Mouse (Mus musculus) adrenal gland, postnatal 25 days (tissue): ENCODE data around the gene Dazap1. TPM values are rescaled to one million over a fixed set of nuclear protein-coding genes. Genes with fewer than 3 reads are reported as not detected.
A peak's percentile ranks its signal among the peaks of the same experiment; 100 is the strongest.

Experiments used
- DNase-seq: peaks from one replicate; pipeline ENCODE4 v3.0.0; 2021; ENCODE audit warnings: mixed read lengths
- total RNA-seq: library from RNA; stranded (reverse); gene quantifications from 2 replicates; pipeline ENCODE4 v1.2.3, GENCODE M21; 2021

The Dazap1 gene
- total RNA-seq, 1 experiment from 2014 or later, result 117 TPM

DNA sequence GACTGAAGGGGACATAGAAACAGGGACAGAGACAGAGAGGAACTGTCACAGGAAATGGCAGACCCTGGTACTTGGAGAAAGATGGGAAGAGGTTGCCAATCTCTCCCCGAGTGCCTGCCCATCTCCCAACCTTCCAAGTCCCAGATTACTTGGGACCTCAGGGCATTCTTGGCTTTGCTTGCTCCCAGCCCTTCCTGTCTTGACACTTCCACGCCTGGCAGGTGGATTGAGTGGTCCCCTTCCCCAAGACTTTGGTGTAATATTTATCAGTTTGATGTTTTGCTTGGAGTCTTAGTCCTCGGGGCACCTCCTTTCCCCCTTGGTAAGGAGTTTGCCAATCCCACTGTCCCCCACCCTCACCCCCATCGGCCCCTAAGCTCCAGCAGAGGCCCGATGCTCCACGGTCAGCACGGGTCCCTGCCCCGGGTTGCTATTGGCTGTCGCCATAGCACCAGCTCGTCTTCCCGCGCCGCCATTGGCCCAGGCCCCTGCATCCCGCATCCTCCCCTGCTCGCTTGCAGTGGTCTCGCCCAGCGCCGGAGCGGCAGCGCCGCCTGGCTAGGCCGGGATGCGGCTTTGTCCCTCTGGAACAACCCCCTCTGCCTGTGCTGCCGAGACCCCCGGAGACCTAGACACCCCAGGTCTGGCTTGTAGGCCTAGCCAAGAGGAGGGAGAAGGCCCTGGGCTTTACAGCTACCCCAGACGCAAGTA, 37.4 kb downstream of the Dazap1 start:
- DNase-seq, result peak; percentile 66

- DNase-seq, result no peak
Observed at GRCm38 (mm10) chr10:80299301-80299700, 38.0 kb downstream of the Dazap1 start.

- no peak for DNase-seq
Observed at GRCm38 (mm10) chr10:80299824-80300223, 38.5 kb downstream of the Dazap1 start.

GRCm38 (mm10) chr10:80300672-80301181, 39.4 kb downstream of the Dazap1 start:
- no peak for DNase-seq

DNA sequence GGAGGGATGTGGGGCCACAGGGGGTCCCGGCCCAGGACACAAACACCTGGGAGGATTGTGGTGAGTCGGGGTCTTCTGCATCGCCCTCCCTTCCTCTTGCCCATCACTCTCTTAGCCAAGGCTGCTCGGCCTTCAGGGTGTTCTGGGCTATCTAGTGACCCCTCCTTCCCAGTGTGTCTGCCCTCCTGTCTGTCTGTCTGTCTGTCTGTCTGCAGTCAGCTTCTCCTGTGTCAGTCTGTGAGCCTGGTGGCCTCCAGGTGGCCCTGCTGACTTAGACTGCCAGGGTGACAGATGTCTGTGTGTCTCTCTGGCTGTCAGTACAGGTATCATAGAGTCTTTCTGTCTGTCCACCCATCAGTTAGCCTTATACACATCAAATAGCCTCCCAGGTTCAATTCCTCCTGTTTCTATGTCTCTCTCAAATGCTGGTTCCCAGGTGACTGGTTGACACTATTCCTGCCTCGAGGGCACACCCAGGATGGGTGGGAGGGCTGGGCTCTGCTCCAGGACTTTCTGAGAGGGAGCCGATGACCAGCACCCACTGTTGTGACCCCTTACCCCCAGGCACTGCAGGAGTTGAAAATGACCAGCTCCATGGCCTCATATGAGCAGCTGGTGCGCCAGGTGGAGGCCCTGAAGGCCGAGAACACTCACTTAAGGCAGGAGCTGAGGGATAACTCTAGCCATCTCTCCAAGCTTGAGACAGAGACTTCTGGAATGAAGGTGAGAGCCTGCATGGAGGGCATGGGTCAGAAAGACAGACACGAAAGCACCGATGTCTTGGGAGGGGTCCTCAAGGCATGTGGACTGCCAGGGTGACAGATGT, 40.2 kb downstream of the Dazap1 start:
- DNase-seq, result no peak

DNA sequence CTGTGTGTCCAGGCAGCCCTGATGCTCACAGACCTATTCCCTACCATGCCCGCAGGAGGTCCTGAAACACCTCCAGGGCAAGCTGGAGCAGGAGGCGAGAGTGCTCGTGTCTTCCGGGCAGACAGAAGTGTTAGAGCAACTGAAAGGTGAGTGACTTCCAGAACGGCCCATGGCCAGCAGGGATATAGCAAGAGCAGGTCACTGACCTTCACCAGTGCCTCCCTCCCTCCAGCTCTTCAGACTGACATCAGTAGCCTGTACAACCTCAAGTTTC, 40.7 kb downstream of the Dazap1 start:
- DNase-seq, result no peak

- peak; percentile 63 for DNase-seq
Observed at GRCm38 (mm10) chr10:80302471-80302881, 41.2 kb downstream of the Dazap1 start.

DNA sequence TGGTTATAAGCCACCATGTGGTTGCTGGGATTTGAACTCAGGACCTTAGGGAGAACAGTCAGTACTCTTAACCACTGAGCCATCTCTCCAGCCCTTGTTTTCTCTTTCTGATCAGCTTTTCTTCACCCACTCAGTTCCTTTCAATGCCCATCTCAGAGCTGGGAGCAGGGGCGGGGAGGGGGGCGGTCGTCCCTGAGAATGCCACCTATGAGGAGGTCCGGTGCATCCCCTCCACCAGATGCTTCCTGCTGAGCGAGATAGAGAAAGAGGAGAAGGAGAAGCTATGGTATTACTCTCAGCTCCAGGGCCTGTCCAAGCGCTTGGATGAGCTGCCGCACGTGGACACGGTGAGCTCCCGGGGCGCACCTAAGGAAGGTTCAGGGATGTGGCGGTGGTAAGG, 43.2 kb downstream of the Dazap1 start:
- no peak for DNase-seq

DNA sequence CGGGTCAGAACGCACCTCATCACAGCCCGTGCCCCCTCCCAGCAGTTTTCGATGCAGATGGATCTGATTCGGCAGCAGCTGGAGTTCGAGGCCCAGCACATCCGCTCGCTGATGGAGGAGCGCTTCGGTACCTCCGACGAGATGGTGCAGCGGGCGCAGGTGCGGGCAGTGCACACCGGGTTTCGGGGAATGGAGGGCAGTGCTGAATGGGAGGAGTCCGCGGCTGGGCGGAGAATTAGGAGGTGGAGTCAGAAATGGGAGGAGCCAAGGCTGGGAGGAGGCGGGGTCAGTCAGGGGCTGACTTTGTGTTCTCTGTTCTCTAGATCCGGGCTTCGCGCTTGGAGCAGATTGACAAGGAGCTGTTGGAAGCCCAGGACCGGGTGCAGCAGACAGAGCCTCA, 43.6 kb downstream of the Dazap1 start:
- DNase-seq, result no peak

GRCm38 (mm10) chr10:80311560-80311959, 50.3 kb downstream of the Dazap1 start:
- no peak for DNase-seq

DNA sequence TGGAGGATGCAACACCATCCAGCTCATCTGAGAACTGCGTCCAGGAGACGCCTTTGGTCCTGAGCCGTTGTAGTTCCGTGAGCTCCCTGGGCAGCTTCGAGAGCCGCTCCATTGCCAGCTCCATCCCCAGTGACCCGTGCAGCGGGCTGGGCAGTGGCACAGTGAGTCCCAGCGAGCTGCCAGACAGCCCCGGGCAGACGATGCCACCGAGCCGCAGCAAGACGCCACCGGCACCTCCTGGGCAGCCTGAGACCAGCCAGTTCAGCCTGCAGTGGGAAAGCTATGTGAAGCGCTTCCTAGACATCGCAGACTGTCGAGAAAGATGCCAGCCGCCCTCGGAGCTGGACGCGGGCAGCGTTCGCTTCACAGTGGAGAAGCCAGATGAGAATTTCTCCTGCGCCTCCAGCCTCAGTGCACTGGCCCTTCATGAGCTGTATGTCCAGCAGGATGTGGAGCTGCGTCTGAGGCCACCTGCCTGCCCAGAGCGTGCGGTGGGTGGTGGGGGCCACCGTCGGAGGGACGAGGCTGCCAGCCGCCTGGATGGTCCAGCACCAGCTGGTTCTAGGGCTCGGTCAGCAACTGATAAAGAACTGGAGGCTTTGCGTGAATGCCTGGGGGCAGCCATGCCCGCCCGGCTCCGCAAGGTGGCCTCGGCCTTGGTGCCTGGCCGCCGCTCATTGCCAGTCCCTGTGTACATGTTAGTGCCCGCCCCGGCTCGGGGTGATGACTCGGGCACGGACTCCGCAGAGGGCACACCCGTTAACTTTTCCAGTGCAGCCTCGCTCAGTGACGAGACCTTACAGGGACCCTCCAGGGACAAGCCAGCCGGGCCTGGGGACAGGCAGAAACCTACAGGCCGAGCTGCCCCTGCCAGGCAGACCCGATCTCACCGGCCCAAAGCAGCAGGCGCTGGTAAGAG, 51.6 kb downstream of the Dazap1 start:
- no peak for DNase-seq

- no peak for DNase-seq
Observed at GRCm38 (mm10) chr10:80313627-80314201, 52.4 kb downstream of the Dazap1 start.

- DNase-seq, result no peak
Observed at GRCm38 (mm10) chr10:80314494-80315001, 53.3 kb downstream of the Dazap1 start.

- no peak for DNase-seq
Observed at GRCm38 (mm10) chr10:80315315-80315714, 54.0 kb downstream of the Dazap1 start.

GRCm38 (mm10) chr10:80316359-80316781, 55.1 kb downstream of the Dazap1 start:
- no peak for DNase-seq

DNA sequence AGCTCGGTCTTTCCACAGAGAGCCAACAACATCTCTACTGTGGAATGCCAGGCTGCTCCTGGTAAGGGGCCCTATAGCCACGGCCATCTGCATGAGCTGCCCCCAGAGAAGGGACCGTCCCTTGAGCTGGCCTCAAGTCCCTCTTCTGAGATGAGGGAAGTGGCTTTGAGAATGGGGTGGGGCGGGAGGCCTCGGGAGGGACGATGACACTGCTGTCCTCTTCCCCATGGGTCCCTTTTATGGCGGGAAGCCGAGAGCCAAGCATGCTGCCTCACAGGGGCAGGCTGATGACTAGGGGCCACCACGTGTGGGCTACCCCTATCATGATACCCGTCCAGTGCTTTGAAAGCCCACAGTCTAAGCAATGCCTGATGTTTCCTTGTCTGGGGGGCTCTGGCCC, 55.7 kb downstream of the Dazap1 start:
- DNase-seq, result no peak

DNA sequence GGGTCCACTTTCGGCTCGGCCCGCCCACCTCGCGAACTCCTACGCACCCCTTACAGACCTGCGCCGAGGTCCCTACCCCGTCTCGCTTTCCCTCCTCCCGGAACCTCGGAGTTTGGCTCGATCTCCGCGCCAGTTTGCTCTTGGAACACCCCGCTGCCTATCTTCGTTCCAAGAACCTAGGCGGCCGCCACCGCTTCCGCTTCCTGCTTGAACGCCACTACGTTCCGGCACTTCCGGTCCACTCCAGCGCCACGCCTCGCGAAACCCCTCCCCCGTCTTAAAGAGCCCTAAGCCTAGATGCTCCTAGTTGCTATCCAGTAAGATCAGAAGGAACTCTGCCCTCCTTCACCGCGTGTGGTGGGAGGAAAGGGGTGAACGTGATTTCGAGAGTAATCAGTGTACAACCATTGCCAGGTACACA, 59.1 kb downstream of the Dazap1 start, which contains the start of gene 2310011J03Rik:
Gene 2310011J03Rik (minus strand): TSS at position 198 of the 421 bp plus-strand sequence.
- peak; percentile 91 for DNase-seq

- DNase-seq, result no peak
Observed at GRCm38 (mm10) chr10:80321014-80321669, 59.9 kb downstream of the Dazap1 start.

GRCm38 (mm10) chr10:80321670-80322581, 60.6 kb downstream of the Dazap1 start:
- no peak for DNase-seq

GRCm38 (mm10) chr10:80322811-80323211, 61.5 kb downstream of the Dazap1 start:
- DNase-seq, result no peak
